Mouse (Mus musculus): ENCODE results near the gene Cep63. TPM values are rescaled to one million over a fixed set of nuclear protein-coding genes. Genes with fewer than 3 reads are reported as not detected.

The Cep63 gene
- polyA plus RNA-seq, 1 experiment from 2014 or later: 57.8 TPM

GRCm38 (mm10) chr9:102605162-102605561 is 21.2 kb downstream of the Cep63 start:
- Histone ChIP-seq H3K27ac (no peak overlapping the region), H3K9me3 (no peaks in the 10 kb centered on the region), H3K36me3 (peaks cover 43% of the 10 kb centered on the region), H3K4me3 (no peak overlapping the region), H3K27me3 (no peaks in the 10 kb centered on the region), H3K9ac (no peak overlapping the region), H3K4me2 (no peak overlapping the region), H3K4me1 (no peaks in the 10 kb centered on the region)
- no peak for ATAC-seq (ENCODE audit: insufficient number of reproducible peaks, insufficient read depth, low FRiP score, low TSS enrichment, low read depth)
- WGBS: 80% methylated on average over 6 of the region's 6 CpGs

GRCm38 (mm10) chr9:102601666-102602065 is 24.7 kb downstream of the Cep63 start:
- H3K4me2 ChIP-seq: no peak overlapping the region
- no peaks in the 10 kb centered on the region for H3K9me3 ChIP-seq
- no peak overlapping the region for H3K9ac ChIP-seq
- WGBS: 85% methylated on average over 2 of the region's 2 CpGs
- peaks cover 40% of the 10 kb centered on the region for H3K36me3 ChIP-seq
- H3K27ac ChIP-seq: no peak overlapping the region
- no peaks in the 10 kb centered on the region for H3K4me1 ChIP-seq
- H3K4me3 ChIP-seq: no peak overlapping the region
- no peak for ATAC-seq (ENCODE audit: insufficient number of reproducible peaks, insufficient read depth, low FRiP score, low TSS enrichment, low read depth)
- H3K27me3 ChIP-seq: no peaks in the 10 kb centered on the region

GRCm38 (mm10) chr9:102601187-102601586 is 25.1 kb downstream of the Cep63 start:
- H3K4me1 ChIP-seq: no peaks in the 10 kb centered on the region
- H3K9ac ChIP-seq: no peak overlapping the region
- H3K4me2 ChIP-seq: no peak overlapping the region
- H3K27ac ChIP-seq: no peak overlapping the region
- WGBS: 77% methylated on average over 2 of the region's 2 CpGs
- peaks cover 44% of the 10 kb centered on the region for H3K36me3 ChIP-seq
- H3K9me3 ChIP-seq: no peaks in the 10 kb centered on the region
- H3K4me3 ChIP-seq: no peak overlapping the region
- ATAC-seq (ENCODE audit: insufficient number of reproducible peaks, insufficient read depth, low FRiP score, low TSS enrichment, low read depth): no peak
- no peaks in the 10 kb centered on the region for H3K27me3 ChIP-seq

GRCm38 (mm10) chr9:102595662-102596436 is 30.5 kb downstream of the Cep63 start:
- whole genome bisulfite sequencing: 82% methylated on average over 8 of the region's 8 CpGs
- Histone ChIP-seq H3K9ac (no peak overlapping the region), H3K9me3 (no peaks in the 10 kb centered on the region), H3K27me3 (no peaks in the 10 kb centered on the region), H3K4me3 (no peak overlapping the region), H3K27ac (peak overlapping the region; percentile 44; the same call in 1 of the 2 replicates), H3K4me1 (peaks cover 10% of the 10 kb centered on the region), H3K36me3 (peaks cover 47% of the 10 kb centered on the region), H3K4me2 (no peak overlapping the region)
- no peak for ATAC-seq (ENCODE audit: insufficient number of reproducible peaks, insufficient read depth, low FRiP score, low TSS enrichment, low read depth)

- H3K36me3 ChIP-seq: peaks cover 44% of the 10 kb centered on the region
- no peak overlapping the region for H3K9ac ChIP-seq
- H3K27me3 ChIP-seq: no peaks in the 10 kb centered on the region
- H3K4me2 ChIP-seq: no peak overlapping the region
- 0 out of 2 replicates have a peak overlapping the region, but pooled peaks have one; percentile 44 for H3K27ac ChIP-seq
- no peak for ATAC-seq (ENCODE audit: insufficient number of reproducible peaks, insufficient read depth, low FRiP score, low TSS enrichment, low read depth)
- no peaks in the 10 kb centered on the region for H3K9me3 ChIP-seq
- no peak overlapping the region for H3K4me3 ChIP-seq
- WGBS: 57% methylated on average over 6 of the region's 6 CpGs
- peaks cover 10% of the 10 kb centered on the region for H3K4me1 ChIP-seq
Observed at GRCm38 (mm10) chr9:102594667-102595393, 31.5 kb downstream of the Cep63 start.

- Histone ChIP-seq H3K27me3 (no peaks in the 10 kb centered on the region), H3K4me3 (no peak overlapping the region), H3K9ac (no peak overlapping the region), H3K9me3 (no peaks in the 10 kb centered on the region), H3K27ac (no peak overlapping the region), H3K36me3 (peaks cover 43% of the 10 kb centered on the region), H3K4me2 (no peak overlapping the region), H3K4me1 (0 out of 2 replicates have a peak, but pooled peaks cover 4% of the 10 kb centered on the region)
- whole genome bisulfite sequencing: 80% methylated on average over 5 of the region's 5 CpGs
- no peak for ATAC-seq (ENCODE audit: insufficient number of reproducible peaks, insufficient read depth, low FRiP score, low TSS enrichment, low read depth)
Observed at GRCm38 (mm10) chr9:102587347-102587746, 39.0 kb downstream of the Cep63 start.

- no peaks in the 10 kb centered on the region for H3K9me3 ChIP-seq
- 76% methylated on average over 12 of the region's 12 CpGs for WGBS
- H3K4me3 ChIP-seq: no peak overlapping the region
- H3K27ac ChIP-seq: no peak overlapping the region
- ATAC-seq (ENCODE audit: insufficient number of reproducible peaks, insufficient read depth, low FRiP score, low TSS enrichment, low read depth): no peak
- H3K36me3 ChIP-seq: peaks cover 30% of the 10 kb centered on the region
- H3K4me2 ChIP-seq: no peak overlapping the region
- H3K4me1 ChIP-seq: 0 out of 2 replicates have a peak, but pooled peaks cover 4% of the 10 kb centered on the region
- H3K27me3 ChIP-seq: no peaks in the 10 kb centered on the region
- H3K9ac ChIP-seq: no peak overlapping the region
Observed at GRCm38 (mm10) chr9:102581921-102582469, 44.3 kb downstream of the Cep63 start.

- Histone ChIP-seq H3K27ac (no peak overlapping the region), H3K4me2 (no peak overlapping the region), H3K9ac (no peak overlapping the region), H3K27me3 (no peaks in the 10 kb centered on the region), H3K4me1 (no peaks in the 10 kb centered on the region), H3K9me3 (no peaks in the 10 kb centered on the region), H3K4me3 (no peak overlapping the region), H3K36me3 (no peaks in the 10 kb centered on the region)
- 68% methylated on average over 5 of the region's 5 CpGs for WGBS
- ATAC-seq (ENCODE audit: insufficient number of reproducible peaks, insufficient read depth, low FRiP score, low TSS enrichment, low read depth): no peak
Observed at GRCm38 (mm10) chr9:102577480-102577879, 48.9 kb downstream of the Cep63 start.

- Histone ChIP-seq H3K4me3 (no peak overlapping the region), H3K4me1 (no peaks in the 10 kb centered on the region), H3K27me3 (no peaks in the 10 kb centered on the region), H3K9me3 (no peaks in the 10 kb centered on the region), H3K27ac (no peak overlapping the region), H3K9ac (no peak overlapping the region), H3K4me2 (no peak overlapping the region), H3K36me3 (no peaks in the 10 kb centered on the region)
- ATAC-seq (ENCODE audit: insufficient number of reproducible peaks, insufficient read depth, low FRiP score, low TSS enrichment, low read depth): no peak
- WGBS: 82% methylated on average over 5 of the region's 5 CpGs
Observed at GRCm38 (mm10) chr9:102572888-102573287, 53.4 kb downstream of the Cep63 start.

- Histone ChIP-seq H3K36me3 (no peaks in the 10 kb centered on the region), H3K27ac (no peak overlapping the region), H3K27me3 (no peaks in the 10 kb centered on the region), H3K9ac (no peak overlapping the region), H3K4me3 (no peak overlapping the region), H3K9me3 (peaks cover 6% of the 10 kb centered on the region; the same call in 1 of the 2 replicates), H3K4me2 (no peak overlapping the region), H3K4me1 (no peaks in the 10 kb centered on the region)
- no peak for ATAC-seq (ENCODE audit: insufficient number of reproducible peaks, insufficient read depth, low FRiP score, low TSS enrichment, low read depth)
- WGBS: 95% methylated on average over 3 of the region's 3 CpGs
Observed at GRCm38 (mm10) chr9:102558463-102558862, 67.9 kb downstream of the Cep63 start.

- Histone ChIP-seq H3K9ac (no peak overlapping the region), H3K4me2 (no peak overlapping the region)
- WGBS: 90% methylated on average over 3 of the region's 3 CpGs
Observed at GRCm38 (mm10) chr9:102553781-102554180, 72.6 kb downstream of the Cep63 start.

More at GRCm38 (mm10) chr9:102553781-102554180, 72.6 kb downstream of the Cep63 start:
- ATAC-seq (ENCODE audit: insufficient number of reproducible peaks, insufficient read depth, low FRiP score, low TSS enrichment, low read depth): no peak
- H3K9me3 ChIP-seq: peaks cover 6% of the 10 kb centered on the region; the same call in 1 of the 2 replicates
- no peak overlapping the region for H3K4me3 ChIP-seq
- H3K36me3 ChIP-seq: no peaks in the 10 kb centered on the region
- no peak overlapping the region for H3K27ac ChIP-seq
- H3K27me3 ChIP-seq: no peaks in the 10 kb centered on the region
- no peaks in the 10 kb centered on the region for H3K4me1 ChIP-seq

Data from embryonic facial prominence, embryonic 13.5 days (tissue).